ENCODE assay signal across 21 mouse cellular contexts in genomic region chr2:151434203-151434602, GRCm38 (mm10). TPM values are rescaled to one million over a fixed set of nuclear protein-coding genes. Genes with fewer than 3 reads are reported as not detected.
DNase-seq lines count a peak whose midpoint lies in the region; ATAC-seq and TF ChIP-seq lines count a peak whose summit lies in the region.
"Not testable (repeated sequence)": the region's sequence is repeated elsewhere in the genome, so short reads cannot be mapped to it uniquely, and the experiment has no call there.
"Had no signal": no experiment of that assay in that cellular context is flagged by ENCODE, and none has a peak within 500 bp of the region (broad histone marks: within the 10 kb centered on the region; RNA-seq: fewer than 3 reads in every experiment).

No protein-coding gene starts in this region.

- DNase-seq in CD4-positive, CD25-positive, alpha-beta regulatory T cell, adult 2 months (ENCODE audit: low read depth, low spot score): peak; percentile 27
- DNase-seq in ZHBTc4 (ENCODE audit: low read depth, low spot score): peak; percentile 27
- peak; percentile 3 to 25 for DNase-seq in cerebellum, postnatal 14 days
- DNase-seq in hindbrain, postnatal 0 days (ENCODE audit: low spot score): peak; percentile 1
- DNase-seq in kidney, postnatal 4 days: peak; percentile 11 to 13
- peak; percentile 1 for DNase-seq in lung, postnatal 25 days (ENCODE audit: low spot score)
- peak; percentile 4 to 8 for DNase-seq in right cerebral cortex, adult 2 months (ENCODE audit: low spot score in 2 of 2)

- not testable (repeated sequence) for H3K27ac ChIP-seq in hindbrain, postnatal 0 days

- ATAC-seq in hindbrain, postnatal 0 days: not testable (repeated sequence)

- not testable (repeated sequence) for H3K4me3 ChIP-seq in hindbrain, postnatal 0 days (ENCODE audit: low read length)

- not testable (repeated sequence) for TF ChIP-seq CTCF in hindbrain, postnatal 0 days (IDR thresholded peaks at IDR 0.05; ENCODE audit: low read depth)

- H3K27me3 ChIP-seq in hindbrain, postnatal 0 days (ENCODE audit: insufficient read depth, low read length): not testable (repeated sequence)

- H3K9me3 ChIP-seq in hindbrain, postnatal 0 days (ENCODE audit: low read length): not testable (repeated sequence)

- 57% methylated on average over 4 of the region's 4 CpGs for WGBS in hindbrain, postnatal 0 days

- not testable (repeated sequence) for H3K4me2 ChIP-seq in hindbrain, postnatal 0 days (ENCODE audit: low read depth, low read length)

- H3K4me1 ChIP-seq in hindbrain, postnatal 0 days (ENCODE audit: insufficient read depth, low read length): not testable (repeated sequence)

- H3K9ac ChIP-seq in hindbrain, postnatal 0 days (replicated peaks; ENCODE audit: low read length): not testable (repeated sequence)

- not testable (repeated sequence) for H3K36me3 ChIP-seq in hindbrain, postnatal 0 days (ENCODE audit: insufficient read depth, low read length)

RNA-seq across cellular contexts. Expression of gene 4921509C19Rik, which starts 41.8 kb away (rescaled TPM):
- not detected in 2 replicates for total RNA-seq in hindbrain, postnatal 0 days (2014; rRNA removed)
- polyA plus RNA-seq in hindbrain, postnatal 0 days (2015; fragmentation: Nextera tagmentation; extraction: Ambion mirVana): not detected in 2 replicates
- total RNA-seq: common myeloid progenitor, adult 5-6 weeks; gastrocnemius, postnatal 4 days; heart, postnatal 36 days; layer of hippocampus, postnatal 10 days; left cerebral cortex, postnatal 25 days had no signal
- polyA plus RNA-seq: embryonic facial prominence, embryonic 15.5 days; forebrain, embryonic 11.5 days; heart, embryonic 12.5 days; kidney, embryonic 15.5 days; liver, embryonic 11.5 days; lung, embryonic 16.5 days; midbrain, embryonic 10.5 days; neural tube, embryonic 15.5 days; spleen, adult 2 months had no signal

RNA-seq across cellular contexts. Expression of gene Nsfl1c, which starts 59.8 kb away (rescaled TPM):
- total RNA-seq in hindbrain, postnatal 0 days (2014; rRNA removed): 87.3 and 115 TPM in 2 replicates
- polyA plus RNA-seq in hindbrain, postnatal 0 days (2015; fragmentation: Nextera tagmentation; extraction: Ambion mirVana): 233 and 237 TPM in 2 replicates
